In the genomic region with DNA sequence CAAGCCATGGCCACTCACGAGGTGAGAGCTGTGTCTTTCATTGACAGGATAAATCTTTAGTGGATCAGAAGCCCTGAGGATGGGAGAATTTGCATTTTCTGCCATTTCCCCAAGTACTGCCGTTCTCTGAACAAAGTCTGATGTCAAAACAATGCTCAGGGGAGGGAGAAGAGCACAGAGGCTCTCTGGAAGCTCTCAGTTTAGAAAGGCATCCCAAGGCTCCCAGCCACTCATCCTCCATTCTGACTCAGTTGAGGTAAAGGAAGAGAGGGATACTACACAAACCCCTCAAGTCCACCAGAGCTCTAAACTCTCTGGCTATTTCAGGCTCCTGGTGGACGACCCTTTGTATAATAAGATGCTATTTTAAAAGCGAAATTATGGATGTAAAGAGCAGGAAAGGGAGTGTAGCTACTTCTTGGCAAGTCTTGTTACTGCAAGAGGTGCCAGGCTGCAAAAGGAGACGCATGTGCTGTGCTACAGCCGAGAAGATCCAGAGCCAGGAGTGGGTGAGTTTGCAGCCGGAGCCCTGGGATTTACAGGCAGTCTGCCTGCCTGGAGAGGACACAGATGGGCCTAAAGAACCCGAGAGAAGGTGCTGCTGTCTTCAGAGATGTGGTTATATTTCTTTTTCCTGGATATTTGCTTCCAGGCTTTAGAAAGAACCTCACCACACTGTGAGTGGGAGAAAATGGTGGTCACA, we compare ENCODE assay signal across 17 mouse cellular contexts. TPM values are rescaled to one million over a fixed set of nuclear protein-coding genes. Genes with fewer than 3 reads are reported as not detected.
DNase-seq lines count a peak whose midpoint lies in the region; ATAC-seq lines count a peak whose summit lies in the region.
"Had no signal": no experiment of that assay in that cellular context is flagged by ENCODE, and none has a peak within 500 bp of the region (broad histone marks: within the 10 kb centered on the region; RNA-seq: fewer than 3 reads in every experiment).

No protein-coding gene starts in this region.

- H3K9ac ChIP-seq in hindbrain, embryonic 13.5 days = no peak overlapping the region
- H3K9ac ChIP-seq: embryonic facial prominence, embryonic 12.5 days; liver, embryonic 14.5 days; midbrain, embryonic 12.5 days had no signal

- no peak overlapping the region for H3K4me2 ChIP-seq in hindbrain, embryonic 13.5 days
- H3K4me2 ChIP-seq: embryonic facial prominence, embryonic 12.5 days; midbrain, embryonic 12.5 days had no signal

- intact Hi-C loops in left cerebral cortex, postnatal 36 days (cut with DNase I) = loop anchor here (5.0 kb wide), 1 partner anchor 51 kb away; no protein-coding TSS in a partner anchor

- no peaks in the 10 kb centered on the region for H3K9me3 ChIP-seq in hindbrain, embryonic 13.5 days
- H3K9me3 ChIP-seq: embryonic facial prominence, embryonic 12.5 days; midbrain, embryonic 12.5 days had no signal

- no peak overlapping the region for H3K27ac ChIP-seq in hindbrain, embryonic 13.5 days
- H3K27ac ChIP-seq: embryonic facial prominence, embryonic 12.5 days; liver, embryonic 14.5 days; midbrain, embryonic 12.5 days had no signal

- no peak overlapping the region for H3K4me3 ChIP-seq in hindbrain, embryonic 13.5 days
- H3K4me3 ChIP-seq: embryonic facial prominence, embryonic 12.5 days; midbrain, embryonic 12.5 days had no signal

- ATAC-seq in hindbrain, embryonic 13.5 days (ENCODE audit: low FRiP score) = no peak

- no peaks in the 10 kb centered on the region for H3K27me3 ChIP-seq in hindbrain, embryonic 13.5 days
- H3K27me3 ChIP-seq: embryonic facial prominence, embryonic 12.5 days; midbrain, embryonic 12.5 days had no signal

- no peaks in the 10 kb centered on the region for H3K36me3 ChIP-seq in hindbrain, embryonic 13.5 days
- H3K36me3 ChIP-seq: embryonic facial prominence, embryonic 12.5 days; midbrain, embryonic 12.5 days had no signal

- WGBS in hindbrain, embryonic 13.5 days = 69% methylated on average over 8 of the region's 8 CpGs

- no peaks in the 10 kb centered on the region for H3K4me1 ChIP-seq in hindbrain, embryonic 13.5 days (replicated peaks)
- H3K4me1 ChIP-seq: embryonic facial prominence, embryonic 12.5 days; midbrain, embryonic 12.5 days had no signal

- peak; percentile 71 to 80 for DNase-seq in layer of hippocampus, adult 18-20 months (ENCODE audit: low spot score in 2 of 2)
- no peak for DNase-seq in layer of hippocampus, adult 9-10 months (ENCODE audit: low spot score)
- peak; percentile 90 for DNase-seq in layer of hippocampus, adult 9-11 months
- DNase-seq in left cerebral cortex, postnatal 36 days (ENCODE audit: low spot score in 2 of 2) = peak; percentile 79 to 85
- DNase-seq in gastrocnemius, postnatal 10 days = no peak
- no peak for DNase-seq in adrenal gland, adult 18-20 months (ENCODE audit: low spot score in 2 of 2)
- DNase-seq: adrenal gland, adult 8-10 months; cerebellum, postnatal 14 days; heart, adult 18-20 months; heart, postnatal 14 days; lung, postnatal 14 days had no signal

RNA-seq across cellular contexts. Expression of a gene that starts 11.1 kb away (rescaled TPM):
- 100 to 1,000 TPM; 654 to 660 TPM for total RNA-seq in layer of hippocampus, adult 18-20 months (2021)
- 100 to 1,000 TPM; 676 to 879 TPM for total RNA-seq in left cerebral cortex, postnatal 36 days (2021)
- 1 to 10 TPM; 3.4 to 3.5 TPM for total RNA-seq in gastrocnemius, postnatal 10 days (2021)
- total RNA-seq in adrenal gland, adult 18-20 months (2021) = 1 to 10 TPM in 1 of 2 experiments, under 1 TPM in 1; 0.77 to 2.7 TPM
- polyA plus RNA-seq in hindbrain, embryonic 13.5 days (2015; fragmentation: Nextera tagmentation; extraction: Ambion mirVana) = 7.7 and 15.1 TPM in 2 replicates
- total RNA-seq: ES-E14; heart, adult 18-20 months had no signal
- polyA plus RNA-seq: spleen, adult 2 months had no signal

Comparison
In these comparisons a context has a peak if more than half of its experiments do, and no peak if none do; other contexts are left out.
1. DNase-seq: peak in layer of hippocampus, adult 18-20 months (2 of 2), layer of hippocampus, adult 9-11 months (single experiment) and left cerebral cortex, postnatal 36 days (2 of 2); none in layer of hippocampus, adult 9-10 months (single experiment), gastrocnemius, postnatal 10 days (single experiment) and adrenal gland, adult 18-20 months (0 of 2).
2. RNA of a gene that starts 11.1 kb away (total RNA-seq): 676 to 879 TPM in left cerebral cortex, postnatal 36 days and 654 to 660 TPM in layer of hippocampus, adult 18-20 months; 3.4 to 3.5 TPM in gastrocnemius, postnatal 10 days and 0.77 to 2.7 TPM in adrenal gland, adult 18-20 months; every median in the first group is over 100 times any median in the second.